Mouse (Mus musculus) left cerebral cortex, postnatal 36 days (tissue): ENCODE results near the gene Fam185a. TPM values are rescaled to one million over a fixed set of nuclear protein-coding genes. Genes with fewer than 3 reads are reported as not detected.
A peak's percentile ranks its signal among the peaks of the same experiment; 100 is the strongest.

Experiments used
- DNase-seq, 2 experiments: peaks; one replicate each; pipeline ENCODE4 v3.0.0; 2021 to 2022; ENCODE audit warnings: low spot score in 2 of 2, mixed read lengths in 1 of 2
- intact Hi-C: fragments of 180-260 bp; cut with DNase I; formaldehyde crosslinking; loops from one replicate; pipeline ENCODE4 v1.15.1; 2025
- total RNA-seq, 2 experiments: library from RNA; stranded (reverse); gene quantifications; 2 replicates each; pipeline ENCODE4 v1.2.3; 2021

Fam185a gene
- total RNA-seq, 2 experiments from 2014 or later: 12.0 to 13.3 TPM

DNA sequence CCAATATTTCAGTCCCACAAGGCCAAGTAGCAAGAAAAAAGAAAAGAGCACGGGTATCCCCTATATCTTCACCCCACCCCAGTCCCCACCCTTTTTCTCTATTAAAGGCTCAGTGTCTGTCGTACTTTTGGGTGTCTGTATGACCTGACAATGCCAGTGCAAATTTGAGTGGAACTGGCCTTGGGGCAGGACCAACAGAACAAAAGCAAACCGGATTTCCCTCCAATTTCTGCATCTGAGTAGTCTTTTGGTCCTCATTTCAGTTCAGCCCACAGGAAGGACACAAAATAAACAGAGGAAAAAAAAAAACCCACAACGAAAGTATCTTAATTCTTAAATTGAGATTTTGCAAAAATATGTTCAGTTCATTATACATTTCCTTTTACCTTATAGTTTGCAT, 6.1 kb upstream of the Fam185a start:
- no peak for DNase-seq
- intact Hi-C loops: loop anchor here (2.0 kb wide), 1 partner anchor 154 kb away; no protein-coding TSS in a partner anchor

DNA sequence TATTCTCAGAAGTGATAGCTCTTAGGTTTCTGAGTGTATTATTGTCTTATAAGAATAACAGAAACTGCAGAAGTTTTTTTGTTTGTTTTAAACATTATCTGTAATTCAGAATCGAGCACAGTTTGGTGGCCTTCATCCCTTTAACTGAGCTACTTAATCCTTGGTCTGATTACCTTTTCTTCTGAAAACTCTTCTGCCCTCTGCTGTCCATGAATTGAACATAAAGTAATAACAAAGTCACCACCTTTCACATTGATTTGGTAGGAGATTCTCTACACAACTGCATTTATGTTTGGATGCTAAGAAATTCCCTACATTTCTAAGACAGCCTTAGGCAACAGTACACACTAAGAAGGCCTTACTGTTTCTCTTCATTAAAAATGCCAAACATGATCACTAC, 4.1 kb upstream of the Fam185a start:
- no peak for DNase-seq
- intact Hi-C loops: loop anchor here (5.0 kb wide), 2 partner anchors 93 to 143 kb away; no protein-coding TSS in a partner anchor

- intact Hi-C loops: no loop called here
- no peak for DNase-seq
These were observed 1.9 kb downstream of the Fam185a start for GRCm38 (mm10) chr5:21426666-21427065.

DNA sequence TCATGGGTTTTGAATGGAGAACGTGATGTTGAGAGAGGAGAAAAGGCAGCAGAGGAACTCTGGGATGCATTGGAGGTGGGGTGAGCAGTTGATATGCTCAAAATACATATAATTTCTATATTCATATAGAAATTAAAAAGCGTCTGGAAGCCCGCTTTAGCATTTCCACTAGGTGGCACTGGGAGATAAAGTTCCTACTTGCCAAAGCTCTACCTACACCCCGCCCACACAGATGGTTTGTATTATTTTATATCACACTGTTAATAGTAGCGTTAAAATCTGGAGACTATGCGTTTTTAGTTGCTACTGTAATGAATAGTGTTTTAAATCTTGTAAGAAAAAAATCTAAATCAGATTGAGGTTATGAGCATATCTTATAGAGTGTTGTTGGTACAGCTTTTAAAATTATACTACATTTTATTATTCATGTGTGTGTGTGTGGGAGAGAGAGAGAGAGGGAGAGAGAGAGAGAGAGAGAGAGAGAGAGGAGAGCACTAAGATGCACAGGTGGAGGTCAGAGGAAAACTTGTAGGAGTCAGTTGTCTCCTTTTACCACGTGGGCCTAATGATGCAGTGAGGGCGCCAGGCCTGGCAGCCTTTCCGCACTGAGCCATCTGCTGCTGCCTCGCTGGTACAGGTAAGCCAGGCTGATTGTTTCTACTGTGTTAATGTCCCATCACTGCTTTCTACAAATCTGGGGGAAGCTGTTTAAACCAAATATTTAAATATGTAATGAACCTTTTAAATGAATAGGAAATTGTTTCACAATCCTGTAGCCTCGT, 9.6 kb downstream of the Fam185a start:
- intact Hi-C loops: loop anchor here (1.0 to 5.0 kb wide), 2 partner anchors 153 to 206 kb away; no protein-coding TSS in a partner anchor
- DNase-seq: peak in 1 of 2 experiments; percentile 18

GRCm38 (mm10) chr5:21436471-21436975, 11.8 kb downstream of the Fam185a start:
- intact Hi-C loops: no loop called here

DNA sequence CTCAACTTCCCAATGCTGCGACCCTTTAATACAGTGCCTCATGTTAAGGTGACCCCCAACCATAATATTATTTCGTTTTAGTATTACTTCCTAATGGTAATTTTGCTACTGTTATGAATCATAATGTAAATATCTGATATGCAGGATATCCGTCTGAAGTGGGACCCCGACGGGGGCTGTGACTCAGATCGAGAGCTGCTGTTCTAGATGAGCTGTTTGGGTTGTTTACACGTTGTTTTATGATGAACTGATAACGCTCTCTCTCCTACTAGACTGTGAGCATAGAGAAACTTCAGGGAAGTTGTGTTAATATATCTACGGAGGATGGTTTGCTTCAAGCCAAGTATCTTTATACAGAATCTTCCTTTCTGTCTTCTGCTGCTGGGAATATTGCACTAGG, 13.7 kb downstream of the Fam185a start:
- intact Hi-C loops: no loop called here
- no peak for DNase-seq

More at GRCm38 (mm10) chr5:21436471-21436975, 11.8 kb downstream of the Fam185a start:
- no peak for DNase-seq

- no peak for DNase-seq
- intact Hi-C loops: no loop called here
These were observed 14.8 kb downstream of the Fam185a start for GRCm38 (mm10) chr5:21439446-21440110.

DNA sequence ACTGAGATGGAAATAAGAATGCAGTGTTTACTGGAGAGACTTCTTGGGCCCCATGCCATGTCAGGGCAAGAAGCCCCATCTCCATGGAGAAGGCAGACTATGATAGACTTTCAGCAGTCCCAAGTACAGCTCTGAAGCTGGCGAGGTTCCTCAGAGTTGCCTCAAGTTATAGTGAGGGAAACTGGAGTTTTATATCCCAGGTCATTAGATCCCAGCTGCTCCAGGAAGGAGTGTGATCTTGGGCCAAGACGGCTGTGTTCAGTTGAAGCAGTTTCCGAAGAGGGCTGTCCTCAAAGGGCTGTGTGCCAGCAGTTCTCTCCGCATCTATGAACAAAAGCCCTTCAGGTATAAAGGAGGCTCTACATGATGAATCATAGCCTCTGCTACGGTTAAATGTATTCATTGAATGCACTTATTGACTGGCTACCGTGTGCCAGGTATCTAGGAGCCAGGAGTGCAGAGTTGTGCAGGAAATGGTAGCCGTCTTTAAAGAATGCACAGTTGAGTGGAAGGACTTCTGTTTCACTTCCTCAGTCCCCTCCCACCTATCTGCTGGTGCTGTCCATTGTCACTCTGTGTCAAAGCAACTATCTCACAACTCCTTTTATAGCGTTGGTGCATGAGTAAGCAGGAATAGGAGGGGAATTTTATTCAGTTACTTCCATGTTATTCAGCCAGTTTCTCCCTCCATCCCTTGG, 16.2 kb downstream of the Fam185a start:
- intact Hi-C loops: no loop called here
- DNase-seq: no peak

GRCm38 (mm10) chr5:21467387-21467786, 42.6 kb downstream of the Fam185a start:
- no peak for DNase-seq
- intact Hi-C loops: no loop called here

DNA sequence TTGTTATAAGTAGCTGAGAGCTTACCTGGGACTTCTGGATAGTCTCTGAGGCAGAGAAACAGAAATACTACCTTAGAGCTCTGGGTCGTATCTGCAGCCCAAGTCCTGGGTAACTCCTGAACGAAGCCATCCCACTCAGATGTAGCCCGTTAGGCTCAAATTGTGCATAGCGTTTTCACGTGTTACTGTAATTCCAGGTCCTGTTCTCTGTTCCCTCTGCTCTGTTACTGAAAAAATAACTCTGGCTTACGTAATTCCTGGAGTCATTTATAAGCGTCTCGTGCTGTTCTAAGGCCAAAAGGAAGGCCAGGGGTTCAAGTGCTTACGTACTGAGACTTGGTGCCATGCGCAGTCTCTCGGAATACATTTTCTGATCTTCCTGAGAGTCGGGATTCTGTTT, 43.3 kb downstream of the Fam185a start:
- DNase-seq: no peak
- intact Hi-C loops: no loop called here

GRCm38 (mm10) chr5:21478428-21478827, 53.7 kb downstream of the Fam185a start:
- DNase-seq: no peak
- intact Hi-C loops: no loop called here

DNA sequence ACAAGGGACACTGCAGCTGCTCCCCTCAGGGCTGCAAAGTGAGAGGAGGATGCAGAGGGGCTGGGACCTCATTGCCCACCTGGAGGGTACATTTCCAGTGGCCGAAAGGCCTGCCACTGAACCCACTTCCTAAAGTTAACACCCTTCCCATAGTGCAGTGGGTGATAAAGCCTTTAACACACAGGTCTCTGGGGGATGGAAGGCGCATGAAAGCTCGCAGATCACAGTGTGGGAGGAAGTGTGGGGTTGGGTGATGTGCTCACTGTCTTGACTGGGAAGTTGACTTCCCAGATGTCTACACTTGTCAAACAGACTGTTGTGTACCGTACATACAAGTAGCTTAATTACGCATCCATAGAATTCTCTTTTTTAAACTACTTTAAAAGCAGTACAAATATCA, 55.0 kb downstream of the Fam185a start:
- no peak for DNase-seq
- intact Hi-C loops: no loop called here

- DNase-seq: no peak
- intact Hi-C loops: no loop called here
These were observed 56.8 kb downstream of the Fam185a start for GRCm38 (mm10) chr5:21481521-21481920.

- no peak for DNase-seq
- intact Hi-C loops: no loop called here
These were observed 57.9 kb downstream of the Fam185a start for GRCm38 (mm10) chr5:21482446-21483222.

DNA sequence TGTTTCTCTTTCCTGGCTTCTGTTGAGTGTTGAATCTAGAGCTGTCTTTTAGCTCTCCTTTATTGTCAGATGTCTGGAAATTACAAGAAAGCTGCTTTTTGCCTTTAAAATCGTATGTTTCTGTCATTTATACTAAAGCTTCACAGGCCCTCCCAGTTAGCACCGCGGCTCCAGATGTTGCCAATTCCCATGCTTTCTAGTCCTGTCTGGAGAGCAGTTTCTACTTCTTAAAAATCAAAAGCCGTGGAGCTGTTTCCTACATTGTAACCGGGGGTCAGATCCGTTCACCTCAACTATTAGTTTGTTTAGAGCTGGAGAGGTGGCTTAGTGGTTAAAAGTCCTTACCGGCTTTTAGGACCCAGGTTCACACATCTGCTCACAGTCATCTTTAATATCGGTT, 58.5 kb downstream of the Fam185a start:
- intact Hi-C loops: no loop called here
- no peak for DNase-seq

DNA sequence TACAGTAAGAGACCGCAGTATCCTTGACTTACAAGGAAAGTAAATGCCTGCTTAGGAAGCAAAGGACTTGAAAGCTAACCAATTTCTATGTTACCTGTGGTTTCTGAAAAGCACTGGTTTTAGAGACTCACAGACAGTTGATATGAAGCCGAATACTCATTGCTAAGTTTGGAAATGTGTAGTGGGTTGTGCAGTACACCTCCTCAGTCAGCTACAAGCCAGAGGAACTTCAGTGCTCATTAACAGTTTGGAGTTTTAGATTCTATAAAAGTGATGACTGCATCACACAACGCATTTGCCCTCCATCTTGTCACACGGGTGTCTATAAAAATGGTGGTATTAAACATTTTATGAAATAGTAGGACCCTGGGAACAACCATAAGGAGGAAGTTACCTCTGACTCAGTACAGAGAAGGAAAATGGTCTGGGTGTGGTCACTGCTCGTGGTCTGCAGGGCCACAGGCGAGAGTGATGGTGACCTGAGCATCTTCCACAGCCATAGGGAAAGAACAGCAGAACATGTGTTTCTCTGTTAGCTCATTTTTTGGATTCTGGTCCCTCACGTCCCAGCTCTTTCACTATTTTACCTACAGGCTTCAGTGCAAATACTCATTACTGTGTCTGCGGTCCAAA, 60.6 kb downstream of the Fam185a start:
- DNase-seq: no peak
- intact Hi-C loops: no loop called here

DNA sequence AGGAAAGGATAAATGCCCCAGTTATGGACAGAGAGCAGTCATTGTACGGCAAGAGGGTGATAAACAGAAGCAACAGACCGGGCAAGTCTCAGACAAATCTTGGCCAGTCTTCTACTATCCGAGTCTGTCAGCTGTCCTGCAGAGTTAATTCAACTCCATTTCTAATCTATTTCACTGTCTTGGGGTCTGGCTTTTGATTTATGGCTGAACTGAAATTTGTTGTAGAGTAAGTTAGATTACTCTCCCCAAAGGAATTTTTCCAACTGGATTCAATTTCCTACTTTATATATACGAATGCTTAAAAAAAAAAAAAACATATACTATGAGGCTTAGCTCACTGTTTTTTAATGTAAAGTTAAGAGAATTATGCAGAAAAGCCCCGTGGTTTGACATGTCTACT, 62.0 kb downstream of the Fam185a start:
- intact Hi-C loops: no loop called here

DNA sequence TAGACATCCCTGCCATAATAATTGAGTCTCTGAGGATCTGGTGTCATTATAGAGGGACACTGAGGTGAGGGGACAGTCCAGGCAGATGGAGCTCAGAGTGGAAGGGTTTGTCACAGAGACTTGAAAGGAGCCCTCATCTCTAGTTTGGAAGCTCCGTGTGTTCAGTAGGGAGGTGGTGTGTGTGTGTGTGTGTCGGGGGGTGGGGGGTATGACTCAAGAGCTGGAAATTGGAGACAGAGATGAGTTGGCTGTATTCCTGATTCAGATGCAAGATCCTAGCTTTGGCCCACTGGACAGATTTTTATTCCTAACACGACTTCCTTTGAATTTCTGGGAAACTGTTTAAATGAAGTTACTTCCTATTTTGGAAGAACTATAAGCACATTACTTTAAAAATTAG, 62.5 kb downstream of the Fam185a start:
- no peak for DNase-seq
- intact Hi-C loops: no loop called here

More for the DNA sequence above, 62.0 kb downstream of the Fam185a start:
- DNase-seq: no peak

GRCm38 (mm10) chr5:21487716-21488115, 63.0 kb downstream of the Fam185a start:
- intact Hi-C loops: no loop called here
- no peak for DNase-seq
